Mouse (Mus musculus) stomach, embryonic 14.5 days (tissue): ENCODE measurements around the gene Thap4. TPM values are rescaled to one million over a fixed set of nuclear protein-coding genes. Genes with fewer than 3 reads are reported as not detected.

ENCODE experiments used
- ATAC-seq: fragments of 200-750 bp; cut with Nextera tagmentation; 2 replicates; pipeline ENCODE4 v1.8.0; 2017; ENCODE audit warnings: low read depth, moderate TSS enrichment; ENCODE audit not compliant: insufficient number of reproducible peaks, insufficient read depth, low FRiP score
- H3K27ac ChIP-seq: fragments of 300-500 bp; sonication (generic); 2 replicates; pipeline ENCODE4 v1.5.1; 2014; ENCODE audit warnings: mild to moderate bottlenecking, low read length, moderate library complexity, mixed read lengths
- H3K27me3 ChIP-seq: fragments of 300-500 bp; sonication (generic); 2 replicates; pipeline ENCODE4 v1.6.1; 2014; ENCODE audit warnings: low read length, control low read depth, mixed read lengths; ENCODE audit not compliant: control insufficient read depth, insufficient read depth
- H3K36me3 ChIP-seq: fragments of 300-500 bp; sonication (generic); 2 replicates; pipeline ENCODE4 v1.6.1; 2014; ENCODE audit warnings: mild to moderate bottlenecking, control low read depth, low read length, moderate library complexity, mixed read lengths; ENCODE audit not compliant: control insufficient read depth, insufficient read depth
- H3K4me1 ChIP-seq: fragments of 300-500 bp; sonication (generic); 2 replicates; pipeline ENCODE4 v1.6.1; 2014; ENCODE audit warnings: low read length, control low read depth, mixed read lengths; ENCODE audit not compliant: control insufficient read depth, insufficient read depth
- H3K4me2 ChIP-seq: fragments of 300-500 bp; sonication (generic); replicated peaks from 2 replicates; pipeline ENCODE4 v1.6.1; 2014; ENCODE audit warnings: low read depth, low read length, control low read depth
- H3K4me3 ChIP-seq: fragments of 300-500 bp; sonication (generic); 2 replicates; pipeline ENCODE4 v1.5.1; 2014; ENCODE audit warnings: low read depth, low read length, control low read depth
- H3K9ac ChIP-seq: fragments of 300-500 bp; sonication (generic); replicated peaks from 2 replicates; pipeline ENCODE4 v1.6.1; 2014; ENCODE audit warnings: low read depth, mild to moderate bottlenecking, control low read depth, low read length, moderate library complexity, mixed read lengths
- H3K9me3 ChIP-seq: fragments of 300-500 bp; sonication (generic); 2 replicates; pipeline ENCODE4 v1.6.1; 2016; ENCODE audit warnings: low read depth, low read length, control low read depth; ENCODE audit not compliant: control insufficient read depth
- WGBS: fragments of 180-500 bp; shearing (Covaris S2); extraction: QIAGEN DNeasy Blood & Tissue Kit; methylation state at CpG from one replicate; pipeline ENCODE4 v1.1.7; 2014; 5-methylcytosine and 5-hydroxymethylcytosine counted together
- polyA plus RNA-seq: library from polyadenylated mRNA; unstranded; fragments of >200 nt; fragmentation: Nextera tagmentation; extraction: Ambion mirVana; gene quantifications from 2 replicates; pipeline ENCODE4 v1.2.1, GENCODE M21; 2014

The Thap4 gene
- 50.7 and 51.0 TPM in 2 replicates for polyA plus RNA-seq

GRCm38 (mm10) chr1:93754573-93755290, at the start of gene Thap4:
Gene Thap4 (minus strand): TSS chr1:93754864.
- ATAC-seq: peak; percentile 91
- under 1% methylated on average over 113 of the region's 121 CpGs for WGBS
- H3K27me3 ChIP-seq: no peaks in the 10 kb centered on the region
- H3K4me3 ChIP-seq: peak within 1 kb of the TSS; percentile 98
- H3K9me3 ChIP-seq: no peaks in the 10 kb centered on the region
- peak within 1 kb of the TSS; percentile 68 for H3K9ac ChIP-seq
- H3K4me1 ChIP-seq: peaks cover 6% of the 10 kb centered on the region; the same call in 1 of the 2 replicates
- H3K27ac ChIP-seq: peak within 1 kb of the TSS; percentile 89
- peak within 1 kb of the TSS; percentile 63 for H3K4me2 ChIP-seq
- H3K36me3 ChIP-seq: peaks cover 9% of the 10 kb centered on the region

DNA sequence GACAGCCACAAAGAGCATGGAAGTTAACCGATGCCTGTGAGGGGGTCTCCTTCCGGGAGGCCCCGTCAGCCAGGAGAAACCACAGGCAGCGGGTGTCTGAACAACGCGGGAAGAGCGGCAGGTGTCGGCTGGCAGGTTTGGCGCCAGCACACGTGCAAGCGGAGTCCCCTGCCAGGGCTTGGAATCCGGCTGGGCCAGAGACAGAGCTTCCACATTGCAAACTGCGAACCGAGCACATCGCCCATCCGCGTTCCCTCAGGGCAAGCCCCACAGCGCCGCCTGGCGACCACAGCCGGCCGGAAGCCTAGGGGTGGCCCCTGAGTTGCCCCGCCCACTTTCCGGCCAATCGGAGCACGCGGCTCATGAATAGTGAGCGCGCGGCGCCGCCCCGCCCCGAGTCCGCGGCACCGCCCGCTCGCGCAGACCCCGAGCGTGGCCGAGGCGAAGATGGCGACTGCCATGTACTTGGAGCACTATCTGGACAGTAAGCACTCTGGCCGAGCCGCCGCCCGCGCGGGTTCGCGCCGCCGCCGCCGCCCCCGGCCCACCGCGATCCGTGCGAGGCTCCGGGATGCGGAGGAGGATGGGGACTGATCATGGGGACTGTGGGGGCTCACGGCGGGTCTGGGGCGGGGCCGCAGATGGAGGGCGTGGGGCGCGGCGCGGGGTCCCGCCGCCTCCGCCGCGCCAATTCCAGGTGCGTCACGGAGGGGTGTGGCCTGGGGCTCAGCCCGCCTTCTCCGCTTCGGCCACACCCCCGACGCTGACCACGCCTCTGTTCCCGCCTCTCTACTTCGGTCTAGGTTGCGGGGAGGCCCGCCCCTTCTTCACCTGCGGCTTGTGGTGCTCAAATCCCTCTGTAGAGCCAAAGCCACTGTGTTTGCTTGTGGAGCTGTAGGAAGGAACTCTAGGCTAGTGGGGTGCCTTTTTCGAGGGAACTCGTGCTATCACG, 49.2 kb upstream of the Thap4 start, which contains the start of gene Ing5:
Ing5 (plus strand) TSS at position 410 of the 952 bp plus-strand sequence.
- Histone ChIP-seq H3K4me2 (peak within 1 kb of the TSS; percentile 77), H3K9ac (peak within 1 kb of the TSS; percentile 74), H3K4me3 (peak within 1 kb of the TSS; percentile 69), H3K9me3 (no peaks in the 10 kb centered on the region), H3K27ac (peak within 1 kb of the TSS; percentile 98), H3K27me3 (no peaks in the 10 kb centered on the region), H3K4me1 (peaks cover 27% of the 10 kb centered on the region; the same call in 1 of the 2 replicates), H3K36me3 (peaks cover 33% of the 10 kb centered on the region)
- ATAC-seq: peak; percentile 94
- WGBS: under 1% methylated on average over 94 of the region's 94 CpGs

DNA sequence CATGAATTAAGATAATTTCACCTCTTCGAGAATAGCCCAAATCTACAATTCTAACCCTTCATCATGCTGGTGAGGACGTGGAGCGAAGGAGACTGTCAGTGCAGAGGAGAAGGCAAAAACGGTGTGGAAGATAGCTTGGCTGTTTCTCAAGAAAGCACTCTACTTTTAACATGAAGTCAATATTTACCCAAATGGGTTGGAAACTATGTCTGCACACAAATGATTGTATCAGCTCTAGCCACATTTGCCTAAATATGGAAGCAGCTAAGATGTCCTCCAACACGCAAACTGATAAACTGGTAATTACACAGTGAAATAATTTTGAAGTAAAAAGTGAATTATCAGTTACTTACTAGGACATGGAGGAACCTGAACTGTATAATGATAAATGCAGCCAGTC, 48.1 kb upstream of the Thap4 start:
- H3K9ac ChIP-seq: no peak overlapping the region
- 77% methylated on average over 5 of the region's 5 CpGs for WGBS
- H3K4me3 ChIP-seq: peak overlapping the region; percentile 69; the same call in 1 of the 2 replicates

DNA sequence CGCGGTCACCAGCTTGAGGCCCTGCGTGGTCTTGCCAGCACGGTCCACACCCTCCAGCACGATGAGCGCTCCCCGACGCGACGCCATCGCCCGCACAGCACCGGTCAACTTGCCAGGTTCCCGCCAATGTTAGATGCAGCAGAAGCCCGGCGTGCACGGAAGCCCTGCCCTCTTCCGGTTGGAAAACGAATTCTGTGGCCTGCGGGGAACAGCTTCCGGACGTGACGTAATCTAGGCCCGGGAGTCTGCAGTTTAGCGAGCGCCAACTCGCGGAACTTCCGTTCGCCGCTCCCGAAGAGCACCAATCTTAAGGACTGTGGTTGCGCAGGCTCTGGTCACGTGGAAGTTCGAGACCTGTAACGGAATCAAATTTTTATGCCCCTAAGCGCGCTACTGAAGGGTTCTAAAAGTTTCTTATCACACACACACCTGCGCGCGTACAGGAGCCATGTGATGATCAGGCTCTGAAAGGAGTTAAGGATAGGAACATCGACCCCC, 47.1 kb upstream of the Thap4 start, which contains the start of gene Dtymk:
Dtymk (minus strand) TSS at position 194 of the 498 bp plus-strand sequence.
- peaks cover 27% of the 10 kb centered on the region; the same call in 1 of the 2 replicates for H3K4me1 ChIP-seq
- ATAC-seq: peak; percentile 71
- peaks cover 21% of the 10 kb centered on the region for H3K36me3 ChIP-seq
- peak within 1 kb of the TSS; percentile 74 for H3K4me3 ChIP-seq
- peak within 1 kb of the TSS; percentile 69 for H3K9ac ChIP-seq
- H3K4me2 ChIP-seq: peak within 1 kb of the TSS; percentile 80
- no peaks in the 10 kb centered on the region for H3K27me3 ChIP-seq
- no peaks in the 10 kb centered on the region for H3K9me3 ChIP-seq
- peak within 1 kb of the TSS; percentile 84 for H3K27ac ChIP-seq
- WGBS: under 1% methylated on average over 42 of the region's 42 CpGs

More for the DNA sequence above, 48.1 kb upstream of the Thap4 start:
- no peak for ATAC-seq
- Histone ChIP-seq H3K4me1 (peaks cover 27% of the 10 kb centered on the region; the same call in 1 of the 2 replicates), H3K4me2 (peak overlapping the region; percentile 77), H3K27me3 (no peaks in the 10 kb centered on the region), H3K36me3 (peaks cover 23% of the 10 kb centered on the region), H3K27ac (peak overlapping the region; percentile 98; the same call in 1 of the 2 replicates), H3K9me3 (no peaks in the 10 kb centered on the region)

DNA sequence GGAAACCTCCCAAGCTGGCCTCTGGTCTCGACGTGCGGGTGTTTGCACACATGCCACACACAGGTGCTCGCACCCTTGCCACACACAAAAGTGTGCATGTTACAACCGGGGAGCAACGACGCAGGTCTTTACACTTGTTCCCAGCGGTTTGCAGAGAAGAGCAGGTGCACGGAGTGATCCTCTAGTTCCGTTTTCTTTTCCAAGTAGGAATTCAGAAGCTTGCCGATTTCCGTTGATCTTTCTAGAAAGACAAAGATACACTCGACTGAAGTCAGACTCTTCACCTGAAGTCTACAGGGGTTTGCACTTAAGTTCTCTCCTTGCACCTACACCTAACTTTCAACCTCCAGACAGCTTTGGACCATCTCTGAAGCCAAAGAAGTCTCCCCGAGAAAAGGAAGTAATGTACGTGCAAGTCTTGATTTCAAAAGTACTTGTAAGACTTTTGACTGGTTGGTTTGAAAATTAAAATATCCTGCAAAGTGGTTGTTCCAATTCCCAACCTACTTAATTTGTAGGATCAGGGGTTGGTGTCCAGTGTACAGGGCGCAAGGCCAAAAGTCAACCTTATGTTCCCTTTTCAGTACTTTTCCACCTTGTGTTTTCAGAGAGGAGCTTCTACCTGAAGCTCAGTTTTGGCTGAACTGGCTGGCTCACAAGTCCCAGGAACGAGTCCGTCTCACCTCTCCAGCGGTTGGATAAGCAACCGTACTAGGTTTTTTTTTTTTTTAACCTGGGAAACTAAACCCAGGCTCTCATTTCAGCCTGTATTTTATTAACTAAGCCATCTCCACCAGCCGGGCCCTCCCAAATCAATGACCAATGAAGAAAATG, 46.2 kb upstream of the Thap4 start:
- no peak for ATAC-seq
- Histone ChIP-seq H3K9ac (peak overlapping the region; percentile 69), H3K36me3 (peaks cover 15% of the 10 kb centered on the region), H3K4me2 (peak overlapping the region; percentile 80), H3K4me1 (peaks cover 27% of the 10 kb centered on the region; the same call in 1 of the 2 replicates), H3K9me3 (no peaks in the 10 kb centered on the region), H3K4me3 (peak overlapping the region; percentile 74), H3K27ac (peak overlapping the region; percentile 84), H3K27me3 (no peaks in the 10 kb centered on the region)
- WGBS: 74% methylated on average over 21 of the region's 21 CpGs

DNA sequence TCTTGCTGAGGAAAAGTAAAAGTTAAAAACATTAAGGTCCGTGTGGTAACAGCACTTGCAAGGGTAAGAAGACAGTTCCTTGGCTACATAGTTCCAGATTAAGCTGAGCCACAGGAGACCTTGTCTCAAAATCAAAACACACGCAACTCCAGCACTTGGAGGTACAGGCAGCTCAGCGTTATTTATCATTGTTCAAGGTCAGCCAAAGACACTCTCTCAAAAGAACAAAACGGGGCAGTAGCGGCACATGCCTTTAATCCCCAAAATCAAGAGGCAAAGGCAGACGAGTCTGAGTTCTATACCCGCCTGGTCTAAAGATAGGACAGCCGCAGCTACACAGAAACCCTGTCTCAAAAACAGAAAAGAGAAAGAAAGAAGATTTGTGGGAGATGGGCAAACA, 41.2 kb upstream of the Thap4 start:
- Histone ChIP-seq H3K4me3 (no peak overlapping the region), H3K27me3 (no peaks in the 10 kb centered on the region), H3K36me3 (peaks cover 52% of the 10 kb centered on the region), H3K9me3 (peaks cover 3% of the 10 kb centered on the region; the same call in 1 of the 2 replicates), H3K27ac (no peak overlapping the region), H3K9ac (no peak overlapping the region), H3K4me1 (0 out of 2 replicates have a peak, but pooled peaks cover 2% of the 10 kb centered on the region), H3K4me2 (no peak overlapping the region)
- WGBS: 79% methylated on average over 8 of the region's 8 CpGs
- ATAC-seq: no peak

GRCm38 (mm10) chr1:93794526-93794925, 39.9 kb upstream of the Thap4 start:
- no peaks in the 10 kb centered on the region for H3K27me3 ChIP-seq
- no peak overlapping the region for H3K9ac ChIP-seq
- no peak overlapping the region for H3K4me2 ChIP-seq
- no peak for ATAC-seq
- peaks cover 4% of the 10 kb centered on the region; the same call in 1 of the 2 replicates for H3K9me3 ChIP-seq
- WGBS: 92% methylated on average over 8 of the region's 8 CpGs
- no peaks in the 10 kb centered on the region for H3K4me1 ChIP-seq
- no peak overlapping the region for H3K4me3 ChIP-seq
- H3K27ac ChIP-seq: no peak overlapping the region
- H3K36me3 ChIP-seq: peaks cover 55% of the 10 kb centered on the region
